ENCODE assay signal across 27 mouse cellular contexts in genomic region chr1:53795591-53795990, GRCm38 (mm10). TPM values are rescaled to one million over a fixed set of nuclear protein-coding genes. Genes with fewer than 3 reads are reported as not detected.
DNase-seq lines count a peak whose midpoint lies in the region; TF ChIP-seq lines count a peak whose summit lies in the region.
"Had no signal": no experiment of that assay in that cellular context is flagged by ENCODE, and none has a peak within 500 bp of the region (broad histone marks: within the 10 kb centered on the region; RNA-seq: fewer than 3 reads in every experiment).

No protein-coding gene starts in this region.

- no peak for TF ChIP-seq CTCF in kidney, adult 2 months (conservative IDR thresholded peaks at IDR 0.05; ENCODE audit: insufficient read depth, insufficient read length, low read depth, low read length)

- DNase-seq in kidney, adult 2 months: peak; percentile 9
- no peak for DNase-seq in kidney, postnatal 14 days
- peak; percentile 52 for DNase-seq in A20 (ENCODE audit: low read depth, low spot score)
- peak; percentile 18 for DNase-seq in CD4-positive helper T cell, adult 2 months (ENCODE audit: low read depth, low spot score)
- DNase-seq in induced T-regulatory cell, adult 2 months (ENCODE audit: low read depth): peak; percentile 66
- DNase-seq in lung, postnatal 36 days: no peak
- no peak for DNase-seq in frontal cortex, adult 2 months (ENCODE audit: extremely low spot score in 1 of 2, low spot score in 1 of 2)
- no peak for DNase-seq in ovary, postnatal 14 days (ENCODE audit: low spot score)
- DNase-seq: adrenal gland, adult 8-10 months; adrenal gland, postnatal 14 days; B cell, adult 2 months; cerebellum, adult 11 months; cerebellum, adult 18-20 months; cerebellum, adult 8-10 months; cerebellum, adult 9-11 months; cerebellum, postnatal 14 days; cerebellum, postnatal 36 days; embryo, embryonic 11 days; forebrain, postnatal 0 days had no signal

- no peak overlapping the region for H3K27ac ChIP-seq in kidney, adult 2 months (ENCODE audit: insufficient read depth, low read depth, low read length)
- H3K27ac ChIP-seq: embryonic facial prominence, embryonic 13.5 days; embryonic facial prominence, embryonic 15.5 days; forebrain, embryonic 10.5 days; forebrain, embryonic 13.5 days; forebrain, embryonic 15.5 days had no signal

- WGBS in kidney, adult 2 months: 66% methylated on average over 4 of the region's 4 CpGs

- TF ChIP-seq POLR2A in kidney, adult 2 months (IDR thresholded peaks at IDR 0.05; ENCODE audit: low read depth, low read length): no peak

- H3K4me3 ChIP-seq in kidney, adult 2 months (ENCODE audit: insufficient read depth, low read depth, low read length): no peak overlapping the region
- H3K4me3 ChIP-seq: embryonic facial prominence, embryonic 13.5 days; embryonic facial prominence, embryonic 15.5 days; erythroblast, embryonic 14.5 days; forebrain, embryonic 10.5 days; forebrain, embryonic 13.5 days; forebrain, embryonic 15.5 days had no signal

- H3K4me1 ChIP-seq in kidney, adult 2 months (ENCODE audit: control insufficient read depth, insufficient read depth, low read length): no peaks in the 10 kb centered on the region
- H3K4me1 ChIP-seq: embryonic facial prominence, embryonic 13.5 days; embryonic facial prominence, embryonic 15.5 days; forebrain, embryonic 10.5 days; forebrain, embryonic 13.5 days; forebrain, embryonic 15.5 days had no signal

- H3K27me3 ChIP-seq in kidney, adult 2 months (replicated peaks; ENCODE audit: control insufficient read depth, insufficient read depth, low read length): no peaks in the 10 kb centered on the region
- H3K27me3 ChIP-seq: embryonic facial prominence, embryonic 13.5 days; embryonic facial prominence, embryonic 15.5 days; forebrain, embryonic 13.5 days; forebrain, embryonic 15.5 days; Patski had no signal

- H3K36me3 ChIP-seq in kidney, adult 2 months (ENCODE audit: control insufficient read depth, insufficient read depth, low read length): no peaks in the 10 kb centered on the region
- H3K36me3 ChIP-seq: embryonic facial prominence, embryonic 13.5 days; embryonic facial prominence, embryonic 15.5 days; forebrain, embryonic 10.5 days; forebrain, embryonic 15.5 days; G1E had no signal

RNA-seq across cellular contexts. Expression of gene Stk17b, which starts 10.6 kb away (rescaled TPM):
- 1.8 and 4.1 TPM in 2 replicates for polyA plus RNA-seq in kidney, adult 2 months (2012; rRNA removed)
- 5.1 and 5.3 TPM in 2 replicates for polyA plus RNA-seq in frontal cortex, adult 2 months (2012; rRNA removed)

Comparison
In these comparisons a context has a peak if more than half of its experiments do, and no peak if none do; other contexts are left out.
1. DNase-seq: peak in kidney, adult 2 months (single experiment), A20 (single experiment), CD4-positive helper T cell, adult 2 months (single experiment) and induced T-regulatory cell, adult 2 months (single experiment); none in kidney, postnatal 14 days (single experiment), lung, postnatal 36 days (single experiment), frontal cortex, adult 2 months (0 of 2) and ovary, postnatal 14 days (single experiment).